Mouse (Mus musculus): ENCODE measurements around the gene Tekt3.
A peak's percentile ranks its signal among the peaks of the same experiment; 100 is the strongest.

Tekt3 gene

DNA sequence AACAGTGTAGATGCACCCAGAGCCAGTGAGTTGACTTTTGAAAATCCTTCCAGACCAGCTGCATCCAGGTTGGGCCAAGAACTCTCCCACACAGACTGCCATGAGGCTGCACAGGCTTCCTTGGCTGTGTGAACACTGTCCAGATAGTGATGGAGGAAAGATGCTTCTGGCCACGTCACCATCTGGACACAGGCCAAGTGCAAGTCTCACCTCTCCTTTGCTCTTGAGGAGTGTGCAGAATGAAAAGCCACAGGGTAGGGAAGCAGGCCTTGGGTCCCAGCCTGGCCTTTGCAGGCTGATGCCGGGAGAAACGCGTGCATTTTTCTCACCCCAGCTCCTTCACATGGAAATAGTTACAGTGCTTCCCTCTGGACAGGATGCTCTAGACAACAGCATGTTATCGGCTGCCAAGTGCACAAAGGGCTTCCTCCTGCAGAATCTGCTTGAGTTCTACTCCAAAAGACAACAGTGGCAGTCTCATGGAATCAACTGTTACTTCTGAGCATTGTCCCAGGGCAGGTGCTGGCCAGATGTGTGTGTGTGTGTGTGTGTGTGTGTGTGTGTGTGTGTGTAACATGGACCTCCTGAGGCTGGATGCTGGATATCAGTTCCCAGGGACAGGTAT lies 64.5 kb downstream of the Tekt3 start:
- no peak for DNase-seq (ENCODE audit: low spot score in 2 of 2)

DNA sequence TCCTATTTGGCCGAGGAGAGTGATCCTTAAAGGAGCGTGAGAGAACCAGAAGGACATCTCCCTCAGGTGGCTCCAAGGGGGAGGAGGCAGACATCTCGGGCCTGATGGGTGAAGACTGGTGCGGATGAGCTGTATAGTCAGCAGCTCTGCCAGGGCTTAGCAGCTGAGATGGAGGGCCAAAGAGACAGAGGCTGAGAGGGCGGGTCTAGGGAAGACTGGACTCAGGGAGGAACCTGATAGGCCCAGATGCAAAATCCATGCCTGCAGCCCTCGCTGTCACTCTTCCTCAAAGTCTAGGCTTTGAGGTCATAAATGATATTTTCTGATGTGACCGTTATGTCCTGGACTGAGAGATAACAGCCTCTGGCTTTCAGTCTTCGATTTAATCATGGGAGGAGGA lies 65.5 kb downstream of the Tekt3 start:
- no peak for DNase-seq (ENCODE audit: low spot score in 2 of 2)

DNA sequence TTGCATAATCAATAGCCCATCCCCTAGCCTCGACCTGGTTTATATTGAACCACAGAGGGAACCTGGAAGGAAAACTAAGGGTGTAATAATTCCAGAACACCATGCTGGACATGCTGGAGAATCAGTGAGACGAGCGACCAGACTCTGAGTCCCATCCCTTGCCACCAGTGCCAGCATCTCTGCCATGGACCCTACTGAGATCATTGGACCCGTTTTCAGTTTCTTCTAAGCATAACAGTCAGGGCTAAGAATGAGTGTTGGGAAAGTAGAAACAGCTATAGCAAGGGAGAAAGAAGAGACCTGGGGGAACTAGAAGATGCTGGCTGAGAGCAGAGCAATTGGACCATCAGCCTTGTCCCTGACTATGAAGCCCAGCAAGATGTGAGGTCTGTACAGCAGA lies 66.1 kb downstream of the Tekt3 start:
- no peak for DNase-seq (ENCODE audit: low spot score in 2 of 2)

DNA sequence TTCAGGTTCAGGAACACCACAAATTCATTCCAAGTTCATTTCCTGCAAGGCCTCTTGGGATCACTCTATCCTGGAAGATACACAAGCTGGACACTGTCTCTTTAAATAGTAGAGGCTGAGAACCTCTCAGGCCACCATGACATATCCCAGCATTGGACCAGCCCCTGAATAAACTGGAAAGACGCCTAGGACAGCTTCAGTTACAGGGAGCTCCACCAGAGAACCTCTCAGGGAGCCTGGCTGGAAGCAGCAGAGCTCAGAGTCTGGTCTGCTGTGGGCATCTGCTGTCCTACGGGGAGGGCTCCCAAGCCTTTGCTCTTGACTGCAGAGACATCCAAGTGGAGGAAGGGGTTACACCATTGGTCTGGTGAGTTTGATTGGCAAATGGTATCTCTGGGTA lies 67.3 kb downstream of the Tekt3 start, which contains the start of gene Pmp22:
Gene Pmp22, plus strand, starts transcription at position 199 of the 400 bp plus-strand sequence.
- no peak for DNase-seq (ENCODE audit: low spot score in 2 of 2)

DNA sequence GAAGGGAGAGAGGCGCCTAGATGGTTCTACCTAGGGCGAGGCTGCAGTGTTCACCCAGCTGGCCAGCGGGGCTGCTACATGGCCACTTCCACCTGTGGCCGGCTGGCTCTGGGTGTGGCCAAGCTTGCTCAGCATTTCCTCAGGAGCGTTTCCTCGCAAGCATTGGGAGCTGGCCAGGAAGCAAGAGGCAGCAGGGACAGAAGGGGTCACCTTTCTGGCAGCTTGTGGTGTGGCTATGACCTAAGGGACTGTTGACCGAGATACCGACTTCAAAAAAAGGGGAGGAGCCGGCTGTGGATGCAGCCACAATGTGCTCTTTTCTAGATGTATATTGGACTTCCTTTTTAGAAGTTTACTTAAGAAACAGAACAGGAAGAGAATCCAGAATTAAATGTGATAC lies 67.9 kb downstream of the Tekt3 start:
- no peak for DNase-seq (ENCODE audit: low spot score in 2 of 2)

DNA sequence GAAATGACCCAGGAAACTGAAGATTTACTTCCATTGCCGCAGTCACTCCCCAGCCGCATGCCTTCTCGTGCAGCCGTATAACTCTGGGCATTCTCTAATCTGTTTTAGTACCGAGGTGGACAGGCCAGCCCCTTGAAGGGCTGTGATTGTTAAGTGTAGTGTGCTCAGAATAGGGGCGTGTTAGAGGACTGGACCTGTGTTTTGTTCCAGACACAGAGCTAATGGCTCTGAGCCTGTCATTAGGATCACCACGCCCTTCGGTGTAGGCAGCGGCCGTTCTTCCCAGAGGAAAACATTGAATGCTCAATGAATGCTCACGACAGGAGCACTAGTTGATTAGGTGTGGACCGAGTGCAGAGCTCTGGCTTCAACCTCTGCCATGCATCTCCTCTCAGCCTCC lies 68.4 kb downstream of the Tekt3 start:
- DNase-seq (ENCODE audit: low spot score in 2 of 2), result no peak

DNA sequence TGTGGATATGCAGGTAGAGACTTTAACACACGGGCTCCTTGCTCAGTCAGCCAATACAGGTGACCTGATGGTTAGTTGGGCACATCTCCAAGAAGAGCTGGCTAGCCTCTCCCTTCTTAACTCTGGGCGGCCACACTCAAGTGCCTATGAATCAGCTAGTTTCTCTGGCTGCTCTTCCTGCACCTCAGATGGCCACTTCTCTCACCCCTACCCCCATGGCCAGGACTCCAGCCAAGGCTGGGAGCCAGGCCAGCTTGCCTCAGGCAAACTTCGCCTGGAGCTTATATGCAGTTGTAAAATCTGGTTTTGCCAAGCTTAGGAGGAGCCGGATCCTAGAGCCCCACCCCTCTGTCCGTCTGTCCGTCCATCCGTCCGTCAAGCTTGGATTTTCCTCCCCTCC lies 69.0 kb downstream of the Tekt3 start:
- DNase-seq (ENCODE audit: low spot score in 2 of 2), result no peak

DNA sequence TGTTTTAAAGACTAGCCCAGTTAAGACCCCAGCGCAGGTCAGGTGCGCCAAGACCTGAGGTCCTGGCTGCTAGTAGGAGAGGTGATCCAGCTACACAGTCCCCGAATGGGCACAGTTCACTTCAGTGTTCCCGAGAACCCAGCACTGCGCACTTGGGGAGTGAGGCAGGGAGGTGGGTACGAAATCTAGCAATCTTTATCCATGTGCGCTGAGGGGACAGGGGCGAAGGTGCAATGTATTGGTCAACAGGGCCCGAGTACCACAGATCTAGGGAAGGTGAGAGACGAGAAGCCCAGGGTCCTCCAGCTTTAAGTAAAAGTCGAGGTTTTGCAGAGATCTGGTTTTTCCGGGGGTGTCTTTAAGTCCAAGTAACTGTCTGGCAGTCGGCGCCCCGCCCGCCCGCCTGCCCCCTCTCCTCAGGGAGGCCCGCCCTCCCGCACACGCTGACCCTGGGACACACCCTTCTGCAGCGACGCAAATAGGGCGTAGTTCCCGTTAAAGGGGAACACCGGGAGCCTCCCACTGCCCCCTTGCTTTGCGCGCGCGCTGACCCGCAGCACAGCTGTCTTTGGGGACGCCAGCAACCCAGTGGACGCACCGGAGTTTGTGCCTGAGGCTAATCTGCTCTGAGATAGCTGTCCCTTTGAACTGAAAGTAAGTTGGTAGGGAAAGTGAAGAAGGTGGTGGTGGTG lies 69.7 kb downstream of the Tekt3 start:
- DNase-seq (ENCODE audit: low spot score in 2 of 2), result no peak

DNA sequence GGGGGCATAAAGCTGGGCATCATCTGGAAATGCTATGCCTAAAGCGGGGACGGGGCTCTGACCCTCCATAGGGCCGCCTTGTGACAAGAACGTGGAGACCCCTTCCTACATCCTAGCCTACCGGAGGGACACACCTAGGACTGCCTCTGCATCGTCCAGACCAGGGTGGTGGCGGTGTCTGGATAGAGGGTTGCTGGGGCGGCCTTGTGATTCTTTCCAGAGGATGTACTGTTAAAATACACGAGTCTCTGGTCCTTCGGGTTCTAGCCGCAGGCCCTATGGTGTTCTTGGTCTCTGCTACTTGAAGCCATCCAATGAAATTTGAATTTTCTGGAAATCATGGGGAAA lies 70.2 kb downstream of the Tekt3 start:
- DNase-seq (ENCODE audit: low spot score in 2 of 2), result no peak

DNA sequence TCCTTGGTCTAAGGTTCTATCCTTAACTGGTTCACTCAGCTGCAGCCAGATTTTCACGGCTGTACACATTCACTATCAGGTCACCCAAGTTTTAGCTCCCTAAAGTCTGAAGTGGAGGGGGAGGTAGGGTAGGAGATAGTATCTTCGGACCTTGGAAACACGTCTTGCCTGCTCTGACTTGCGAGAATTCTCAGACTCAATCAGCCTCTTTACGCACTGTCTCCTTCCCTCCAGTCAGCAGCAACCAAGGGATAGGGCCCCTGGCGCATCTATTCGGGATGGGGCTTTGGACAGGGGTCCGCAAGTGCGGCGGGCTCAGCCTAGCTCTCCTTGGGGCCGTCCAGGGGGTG lies 70.7 kb downstream of the Tekt3 start:
- DNase-seq (ENCODE audit: low spot score in 2 of 2), result no peak

DNA sequence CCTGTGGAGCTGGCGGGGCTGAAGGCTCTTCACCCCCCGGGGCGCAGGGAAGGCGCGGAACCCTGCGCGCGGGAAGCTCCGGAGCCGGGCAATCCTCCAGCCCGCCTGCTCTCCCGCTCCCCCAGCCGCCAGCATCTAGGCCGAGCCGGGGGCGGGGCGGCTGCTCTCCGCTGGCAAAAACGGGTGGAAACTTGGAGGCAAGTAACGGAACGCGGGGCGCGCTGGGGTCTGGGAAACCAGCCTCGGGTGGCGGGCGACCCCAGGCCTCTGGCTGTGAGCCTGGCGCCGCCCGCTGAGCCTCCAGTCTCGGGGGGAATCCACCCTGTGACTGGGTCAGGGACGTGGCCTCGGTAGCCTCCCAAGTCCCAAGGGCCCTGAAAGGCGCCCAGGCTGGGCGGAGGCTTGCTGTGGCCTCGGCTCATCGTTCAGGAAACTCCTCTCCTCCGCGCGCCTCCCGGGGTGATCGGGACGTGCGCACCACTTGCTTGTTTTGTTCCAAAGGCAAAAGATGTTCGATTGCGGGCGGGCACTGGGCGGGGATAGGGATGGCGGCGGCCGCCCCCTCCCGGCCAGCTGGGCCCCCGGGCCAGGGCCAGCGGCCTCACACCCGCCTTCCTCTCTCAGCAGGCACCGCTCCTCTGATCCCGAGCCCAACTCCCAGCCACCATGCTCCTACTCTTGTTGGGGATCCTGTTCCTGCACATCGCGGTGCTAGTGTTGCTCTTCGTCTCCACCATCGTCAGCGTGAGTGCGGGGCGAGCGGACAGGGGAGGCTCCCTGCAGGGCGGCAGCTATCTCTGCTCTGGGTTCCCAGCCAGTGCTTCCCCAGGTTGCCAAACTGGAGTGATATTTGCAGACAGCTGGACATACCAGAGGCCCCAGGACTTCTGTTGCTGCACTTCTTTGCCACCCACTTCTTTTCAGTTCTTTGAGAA lies 71.3 kb downstream of the Tekt3 start:
- peak in 1 of 2 experiments; percentile 24 for DNase-seq (ENCODE audit: low spot score in 2 of 2)

DNA sequence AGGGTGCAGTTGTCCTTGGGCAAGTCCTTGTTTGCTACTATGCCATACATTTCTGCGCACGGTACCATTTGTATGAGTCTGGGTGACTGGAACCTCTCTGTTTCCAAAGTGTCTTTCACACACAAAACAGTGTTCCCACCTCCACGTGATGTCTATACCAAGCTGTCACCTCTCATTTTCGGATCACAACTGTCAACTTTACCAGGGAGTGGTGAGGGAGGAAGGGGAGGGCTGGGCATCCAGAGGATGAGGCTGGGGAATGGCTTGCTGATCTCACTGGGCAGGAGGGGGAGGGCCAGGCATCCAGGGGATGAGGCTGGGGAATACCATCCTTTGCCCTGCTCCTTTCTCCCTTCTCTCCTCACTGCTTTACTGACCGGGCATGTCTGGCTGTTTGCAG lies 72.6 kb downstream of the Tekt3 start:
- DNase-seq (ENCODE audit: low spot score in 2 of 2), result no peak

DNA sequence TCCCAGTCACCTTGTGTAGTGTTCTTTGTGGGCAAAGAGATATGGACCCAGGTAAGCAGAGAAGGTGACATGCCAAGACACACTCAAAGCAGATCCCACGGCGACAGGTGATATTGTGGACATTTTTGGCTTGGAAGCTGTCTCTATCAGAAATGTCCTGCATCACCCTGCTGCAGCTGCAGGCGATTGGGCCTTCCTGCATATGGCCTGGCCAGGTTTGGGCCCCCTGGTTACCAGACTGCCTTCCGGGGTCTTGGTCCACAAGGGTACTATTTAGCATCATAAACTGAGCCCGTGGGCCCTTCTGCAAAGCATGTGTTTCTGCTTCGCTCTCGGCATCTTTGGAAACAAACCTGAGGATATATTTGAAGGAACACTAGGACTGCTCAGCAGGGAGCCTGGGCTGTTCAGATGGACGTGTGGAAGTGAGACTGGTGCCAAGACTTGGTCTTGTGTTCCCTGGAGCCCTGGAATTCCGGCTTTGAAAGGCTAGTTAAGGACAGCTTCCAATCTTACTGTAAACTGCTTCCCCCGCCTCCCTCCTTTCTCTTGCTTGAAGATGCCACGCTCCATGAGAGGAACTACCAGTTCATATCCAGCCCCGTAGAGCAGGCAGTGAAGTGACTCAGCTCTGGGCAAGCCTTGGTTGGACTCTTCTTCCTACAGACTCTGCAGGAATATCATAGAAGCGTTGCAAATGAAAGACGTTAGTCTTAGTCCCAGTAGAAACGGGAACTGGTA lies 73.5 kb downstream of the Tekt3 start:
- no peak for DNase-seq (ENCODE audit: low spot score in 2 of 2)

DNA sequence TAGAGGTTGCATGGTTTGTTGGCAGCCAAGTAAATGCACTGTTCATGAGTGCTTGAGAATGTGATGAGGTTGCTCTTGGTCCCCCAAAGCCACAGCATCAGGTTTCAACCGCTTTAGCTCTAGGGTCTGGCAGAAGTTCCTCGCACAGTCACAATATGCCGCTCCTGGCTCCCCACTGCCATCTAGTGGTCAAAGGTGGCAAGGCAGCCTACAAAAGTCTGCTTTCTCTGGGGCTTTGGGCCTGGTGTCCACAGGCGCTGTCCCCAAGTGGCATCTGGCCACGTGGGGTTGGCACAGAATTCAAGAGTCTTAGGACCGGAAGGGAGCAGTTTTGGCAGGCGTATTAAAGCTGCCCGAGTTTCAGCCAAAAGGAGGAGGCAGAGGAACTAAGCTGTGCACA lies 74.2 kb downstream of the Tekt3 start:
- peak; percentile 71 to 82 for DNase-seq (ENCODE audit: low spot score in 2 of 2)

DNA sequence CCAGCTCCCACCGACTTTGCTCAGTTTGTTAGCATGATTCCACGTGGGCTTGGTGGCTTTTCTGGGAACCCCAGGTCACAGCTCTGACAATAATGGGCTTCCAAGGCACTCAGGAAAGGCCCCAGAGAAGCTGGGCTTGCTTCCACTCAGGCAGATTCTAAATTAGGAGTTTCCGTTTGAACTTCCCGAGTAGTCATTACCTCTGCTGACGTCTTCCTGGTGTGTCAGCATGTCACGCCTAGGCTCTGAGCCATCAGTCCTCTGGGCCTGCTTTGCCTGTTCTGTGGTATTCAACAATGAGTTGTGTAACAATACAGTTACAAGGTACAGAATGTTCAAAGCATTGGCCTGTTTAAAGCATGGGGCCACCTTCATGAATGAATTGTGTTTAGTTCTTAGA lies 74.8 kb downstream of the Tekt3 start:
- DNase-seq (ENCODE audit: low spot score in 2 of 2), result no peak

DNA sequence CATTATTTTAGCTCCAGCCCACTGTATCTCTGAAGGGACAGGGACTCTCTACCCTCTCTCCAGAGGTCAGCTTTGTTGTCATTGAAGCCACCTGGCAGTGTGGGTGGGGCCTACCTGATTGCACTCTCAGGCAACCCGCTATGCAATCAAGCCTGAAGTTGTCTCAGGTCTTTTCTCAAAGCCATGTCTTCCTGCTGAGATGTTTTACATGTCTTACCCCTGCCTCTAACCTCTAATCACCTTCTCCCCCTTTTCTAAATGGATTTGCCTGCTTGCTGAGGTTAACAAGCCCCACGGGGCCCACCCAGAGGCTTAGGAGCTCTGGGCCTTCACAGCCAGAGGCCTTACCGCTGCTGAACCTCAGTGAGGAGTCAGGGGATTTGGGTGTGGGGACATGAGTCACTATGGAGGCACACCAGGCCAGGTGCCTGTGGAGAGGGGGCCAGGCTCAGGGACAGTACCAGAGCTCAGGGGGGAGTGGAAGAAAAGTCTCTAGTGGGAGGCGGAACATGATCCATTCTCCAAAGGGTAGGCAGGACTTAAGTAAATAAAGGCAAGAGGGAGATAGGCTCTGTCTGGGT lies 75.5 kb downstream of the Tekt3 start:
- DNase-seq (ENCODE audit: low spot score in 2 of 2), result no peak

DNA sequence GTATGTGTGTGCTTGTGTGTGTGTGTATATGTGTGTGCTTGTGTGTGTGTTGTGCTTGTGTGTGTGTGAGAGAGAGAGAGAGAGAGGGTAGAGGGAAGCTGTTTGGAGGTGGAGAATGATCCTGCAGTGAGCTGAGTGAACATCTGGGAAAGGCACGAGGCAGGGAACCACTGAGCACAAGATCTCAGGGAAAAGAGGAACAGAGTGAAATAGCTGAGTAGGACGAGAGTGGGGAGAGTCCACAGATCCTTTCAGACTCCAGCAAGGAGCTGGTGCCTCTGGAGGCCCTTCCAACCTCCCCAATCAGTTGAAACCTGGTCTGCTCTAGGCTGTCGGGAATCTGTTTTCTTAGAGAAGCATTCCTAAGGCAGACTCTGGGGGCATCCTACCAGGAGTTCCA lies 77.3 kb downstream of the Tekt3 start:
- no peak for DNase-seq (ENCODE audit: low spot score in 2 of 2)

DNA sequence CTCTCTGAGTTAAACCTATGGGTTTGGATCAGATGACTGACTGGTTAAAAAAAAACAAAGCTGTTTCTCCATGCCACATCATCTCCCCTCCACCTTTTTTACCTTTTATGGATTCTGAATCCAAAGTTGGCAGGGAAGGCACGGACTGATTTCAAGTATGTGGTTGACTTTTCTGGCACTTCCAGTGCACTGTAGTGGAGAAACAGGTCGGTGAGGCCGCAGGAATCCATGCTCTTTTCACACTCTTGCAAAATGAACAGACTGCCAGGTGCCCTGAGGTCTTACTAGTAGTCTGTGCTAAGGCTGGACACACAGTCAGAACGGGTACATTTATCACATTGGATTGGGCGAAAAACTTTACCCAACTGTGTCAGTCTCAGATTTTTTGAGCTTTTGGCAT lies 80.9 kb downstream of the Tekt3 start:
- DNase-seq (ENCODE audit: low spot score in 2 of 2), result no peak

DNA sequence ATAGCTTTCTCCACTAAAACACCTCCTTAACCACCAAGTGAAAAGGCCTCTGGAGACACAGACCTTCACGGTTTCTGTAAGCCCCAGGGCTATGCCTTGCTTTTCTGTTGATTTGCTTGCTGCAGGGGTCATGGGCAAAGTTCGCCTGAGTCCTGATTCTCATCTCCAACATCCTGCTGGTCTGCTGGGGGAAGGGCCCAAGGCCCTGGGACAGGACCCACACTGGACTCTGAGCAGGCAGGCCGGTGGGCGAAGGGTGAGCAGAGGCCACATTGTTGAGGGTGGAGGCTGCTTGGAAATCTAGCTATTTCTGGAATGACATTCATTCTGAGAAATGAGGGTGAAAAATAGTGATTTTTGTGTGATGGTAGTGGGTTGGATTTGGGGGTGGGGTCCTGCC lies 81.4 kb downstream of the Tekt3 start:
- no peak for DNase-seq (ENCODE audit: low spot score in 2 of 2)

DNA sequence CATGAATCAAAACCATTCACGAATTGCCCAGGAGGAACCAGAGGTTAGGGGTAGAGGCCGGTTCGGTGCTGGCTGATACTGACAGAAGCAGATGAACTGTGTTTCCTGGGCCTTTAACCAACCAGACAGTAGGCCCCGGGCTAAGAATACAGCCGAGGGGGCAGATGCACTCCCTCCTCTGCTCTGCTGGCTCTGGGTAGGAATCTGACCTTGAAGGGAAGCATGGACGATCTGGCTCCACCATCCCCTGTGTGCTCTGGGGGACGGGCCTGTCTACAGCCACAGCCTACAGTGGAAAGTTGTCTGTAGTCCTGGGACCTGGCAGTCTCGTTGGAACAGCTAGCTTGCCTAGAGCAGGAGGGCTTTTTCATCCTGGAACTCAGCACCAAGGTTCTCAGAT lies 82.0 kb downstream of the Tekt3 start:
- DNase-seq (ENCODE audit: low spot score in 2 of 2), result no peak
